Mouse (Mus musculus): Measurements from ENCODE around the gene Clca3a2.

- TF ChIP-seq CTCF (conservative IDR thresholded peaks at IDR 0.05; ENCODE audit: low read length) = no peak
- no peak for TF ChIP-seq POU5F1 (IDR thresholded peaks at IDR 0.05; ENCODE audit: borderline replicate concordance, low read length)
Measured at GRCm38 (mm10) chr3:144811821-144812220, 7.5 kb downstream of the Clca3a2 start.

Measured in E14TG2a.4 (cell line).